Mouse (Mus musculus): ENCODE results near the gene Spink8. TPM values are rescaled to one million over a fixed set of nuclear protein-coding genes. Genes with fewer than 3 reads are reported as not detected.
"Not testable (repeated sequence)": the region's sequence is repeated elsewhere in the genome, so short reads cannot be mapped to it uniquely, and the experiment has no call there.

Spink8 gene
- not detected for total RNA-seq (2021)
- long read RNA-seq, experiment 1 = 0 reads
- long read RNA-seq, experiment 2 = 0 reads

- DNase-seq = no peak
Observed at GRCm38 (mm10) chr9:109811980-109812379, at the start of gene Spink8. TSS of gene Spink8 (plus strand) at chr9:109812280.

GRCm38 (mm10) chr9:109766841-109767240, 45.2 kb upstream of the Spink8 start:
- DNase-seq = peak in 1 of 2 experiments; percentile 2

GRCm38 (mm10) chr9:109790570-109790969, 21.5 kb upstream of the Spink8 start, which contains the start of gene Fbxw27:
TSS of gene Fbxw27 (minus strand) at chr9:109790670.
- not testable (repeated sequence) for DNase-seq

- no peak for DNase-seq
Observed at GRCm38 (mm10) chr9:109795221-109795620, 16.9 kb upstream of the Spink8 start.

- no peak for DNase-seq
Observed at GRCm38 (mm10) chr9:109795811-109796210, 16.3 kb upstream of the Spink8 start.

- peak in 1 of 2 experiments; percentile 7 for DNase-seq
Observed at GRCm38 (mm10) chr9:109798051-109798450, 14.0 kb upstream of the Spink8 start.

GRCm38 (mm10) chr9:109805596-109805995, 6.5 kb upstream of the Spink8 start:
- not testable (repeated sequence) for DNase-seq

- no peak for DNase-seq
Observed at GRCm38 (mm10) chr9:109806260-109806659, 5.8 kb upstream of the Spink8 start.

- DNase-seq = no peak
Observed at GRCm38 (mm10) chr9:109806695-109807293, 5.3 kb upstream of the Spink8 start.

- DNase-seq = no peak
Observed at GRCm38 (mm10) chr9:109807898-109808297, 4.2 kb upstream of the Spink8 start.

- no peak for DNase-seq
Observed at GRCm38 (mm10) chr9:109813424-109813823, 1.3 kb downstream of the Spink8 start.

GRCm38 (mm10) chr9:109816341-109816740, 4.3 kb downstream of the Spink8 start:
- DNase-seq = no peak

- no peak for DNase-seq
Observed at GRCm38 (mm10) chr9:109825739-109826138, 13.7 kb downstream of the Spink8 start.

- DNase-seq = no peak
Observed at GRCm38 (mm10) chr9:109826181-109826580, 14.1 kb downstream of the Spink8 start.

- peak; percentile 86 to 93 for DNase-seq
Observed at GRCm38 (mm10) chr9:109832391-109833087, 20.5 kb downstream of the Spink8 start, which contains the start of gene Nme6. TSS of gene Nme6 (plus strand) at chr9:109832749.

GRCm38 (mm10) chr9:109833088-109833412, 21.0 kb downstream of the Spink8 start:
- DNase-seq = no peak

- DNase-seq = peak; percentile 83 to 86
Observed at GRCm38 (mm10) chr9:109849312-109849758, 37.3 kb downstream of the Spink8 start, which contains the start of gene Camp. TSS of gene Camp (minus strand) at chr9:109849617.

- peak in 1 of 2 experiments; percentile 13 for DNase-seq
Observed at GRCm38 (mm10) chr9:109850099-109850498, 38.0 kb downstream of the Spink8 start.

GRCm38 (mm10) chr9:109854341-109854740, 42.3 kb downstream of the Spink8 start:
- no peak for DNase-seq

GRCm38 (mm10) chr9:109855947-109856346, 43.9 kb downstream of the Spink8 start:
- DNase-seq = no peak

- DNase-seq = peak; percentile 66 to 93
Observed at GRCm38 (mm10) chr9:109862397-109863044, 50.4 kb downstream of the Spink8 start.

GRCm38 (mm10) chr9:109863085-109863484, 51.0 kb downstream of the Spink8 start:
- no peak for DNase-seq

GRCm38 (mm10) chr9:109866218-109866617, 54.1 kb downstream of the Spink8 start:
- DNase-seq = no peak

All from heart, adult 18-20 months (tissue).